Mouse (Mus musculus) intestine, embryonic 16.5 days (tissue): ENCODE measurements around the gene Gm13043. TPM values are rescaled to one million over a fixed set of nuclear protein-coding genes. Genes with fewer than 3 reads are reported as not detected.
"Not testable (repeated sequence)": the region's sequence is repeated elsewhere in the genome, so short reads cannot be mapped to it uniquely, and the experiment has no call there.

Experiments
- ATAC-seq: fragments of 200-750 bp; cut with Nextera tagmentation; 2 replicates; pipeline ENCODE4 v1.8.0; 2017; ENCODE audit warnings: moderate TSS enrichment, moderate library complexity
- H3K27ac ChIP-seq: fragments of 300-500 bp; sonication (generic); 2 replicates; pipeline ENCODE4 v1.5.1; 2014; ENCODE audit warnings: mild to moderate bottlenecking, low read length
- H3K27me3 ChIP-seq: fragments of 300-500 bp; sonication (generic); replicated peaks from 2 replicates; pipeline ENCODE4 v1.6.1; 2014; ENCODE audit warnings: low read length, control low read depth, mixed read lengths; ENCODE audit not compliant: control insufficient read depth, insufficient read depth
- H3K36me3 ChIP-seq: fragments of 300-500 bp; sonication (generic); 2 replicates; pipeline ENCODE4 v1.6.1; 2014; ENCODE audit warnings: low read length, control low read depth; ENCODE audit not compliant: control insufficient read depth, insufficient read depth
- H3K4me1 ChIP-seq: fragments of 300-500 bp; sonication (generic); 2 replicates; pipeline ENCODE4 v1.6.1; 2014; ENCODE audit warnings: low read length, control low read depth, mixed read lengths; ENCODE audit not compliant: control insufficient read depth, insufficient read depth
- H3K4me2 ChIP-seq: fragments of 300-500 bp; sonication (generic); 2 replicates; pipeline ENCODE4 v1.6.1; 2014; ENCODE audit warnings: low read depth, low read length, control low read depth
- H3K4me3 ChIP-seq: fragments of 300-500 bp; sonication (generic); 2 replicates; pipeline ENCODE4 v1.5.1; 2014; ENCODE audit warnings: mild to moderate bottlenecking, low read length
- H3K9ac ChIP-seq: fragments of 300-500 bp; sonication (generic); 2 replicates; pipeline ENCODE4 v1.6.1; 2014; ENCODE audit warnings: low read depth, low read length
- H3K9me3 ChIP-seq: fragments of 300-500 bp; sonication (generic); 2 replicates; pipeline ENCODE4 v1.6.1; 2016; ENCODE audit warnings: low read length, control low read depth; ENCODE audit not compliant: control insufficient read depth
- WGBS: fragments of 180-500 bp; shearing (Covaris S2); extraction: QIAGEN DNeasy Blood & Tissue Kit; methylation state at CpG from one replicate; pipeline ENCODE4 v1.1.7; 2014; 5-methylcytosine and 5-hydroxymethylcytosine counted together
- polyA plus RNA-seq: library from polyadenylated mRNA; unstranded; fragments of >200 nt; fragmentation: Nextera tagmentation; extraction: Ambion mirVana; gene quantifications from 2 replicates; pipeline ENCODE4 v1.2.1, GENCODE M21; 2015

Gm13043 gene
- polyA plus RNA-seq, result not detected in 2 replicates

DNA sequence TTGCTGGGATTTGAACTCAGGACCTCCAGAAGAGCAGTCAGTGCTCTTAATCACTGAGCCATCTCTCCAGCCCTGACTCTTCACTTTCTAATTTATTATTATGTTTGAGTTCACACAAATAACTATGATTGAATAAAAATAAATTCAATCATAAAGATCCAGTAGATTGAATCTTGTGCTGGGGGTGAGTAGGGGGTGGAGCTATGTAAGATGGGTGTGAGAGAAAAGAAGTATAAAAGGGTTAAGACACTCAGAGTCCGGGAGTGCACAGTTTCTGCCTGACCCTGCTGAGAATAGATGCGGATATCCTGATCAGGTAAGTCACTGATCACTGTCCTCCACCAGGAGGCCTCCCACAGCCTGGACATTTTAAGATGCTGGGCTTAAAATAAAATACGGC lies at the start of gene Gm13043:
TSS of gene Gm13043 (plus strand) at position 301 of the 400 bp plus-strand sequence.
- H3K4me3 ChIP-seq, result no peak within 1 kb of the TSS
- H3K9ac ChIP-seq, result no peak within 1 kb of the TSS
- 82% methylated on average over 3 of the region's 3 CpGs for WGBS
- no peaks in the 10 kb centered on the region for H3K9me3 ChIP-seq
- ATAC-seq, result no peak
- no peaks in the 10 kb centered on the region for H3K27me3 ChIP-seq
- H3K27ac ChIP-seq, result no peak within 1 kb of the TSS
- no peaks in the 10 kb centered on the region for H3K4me1 ChIP-seq
- H3K4me2 ChIP-seq, result no peak within 1 kb of the TSS
- no peaks in the 10 kb centered on the region for H3K36me3 ChIP-seq

- not testable (repeated sequence) for H3K36me3 ChIP-seq, H3K9ac ChIP-seq, ATAC-seq, H3K4me3 ChIP-seq, H3K27me3 ChIP-seq, H3K9me3 ChIP-seq, H3K4me2 ChIP-seq, H3K4me1 ChIP-seq, H3K27ac ChIP-seq
- WGBS, result no CpG with 5 or more reads among the region's 3 CpGs
Observed at GRCm38 (mm10) chr4:143535654-143536053, 24.5 kb downstream of the Gm13043 start, which contains the start of gene Gm13040. Gm13040 (plus strand) TSS chr4:143535954.

- H3K4me1 ChIP-seq, H3K4me2 ChIP-seq, H3K4me3 ChIP-seq, H3K9ac ChIP-seq, H3K9me3 ChIP-seq, H3K27me3 ChIP-seq, ATAC-seq, H3K27ac ChIP-seq, H3K36me3 ChIP-seq: not testable (repeated sequence)
- no CpG with 5 or more reads among the region's 3 CpGs for WGBS
Observed at GRCm38 (mm10) chr4:143551400-143551799, 40.3 kb downstream of the Gm13043 start, which contains the start of the genes BC080695 and Gm13057. BC080695 (plus strand) TSS chr4:143551700. Gm13057 (plus strand) TSS chr4:143551709.

Other genes starting within 250 kb of the Gm13043 start
- gene Pdpn, start 211.8 kb upstream of the Gm13043 start, polyA plus RNA-seq, result 22.3 and 22.6 TPM in 2 replicates
- not detected in 2 replicates for gene Lrrc38, start 161.6 kb upstream of the Gm13043 start, polyA plus RNA-seq
- not detected in 2 replicates for gene Pramel1, start 116.9 kb upstream of the Gm13043 start, polyA plus RNA-seq
- gene Pramef8, start 98.9 kb upstream of the Gm13043 start, polyA plus RNA-seq, result 12.5 and 13.9 TPM in 2 replicates
- gene Oog4, start 61.0 kb upstream of the Gm13043 start, polyA plus RNA-seq, result not detected in 2 replicates
- gene Gm13040, start 24.6 kb downstream of the Gm13043 start, polyA plus RNA-seq, result not detected in 2 replicates
- not detected in 2 replicates for gene BC080695, start 40.4 kb downstream of the Gm13043 start, polyA plus RNA-seq
- gene Gm13057, start 40.4 kb downstream of the Gm13043 start, polyA plus RNA-seq, result not detected in 2 replicates
- gene Gm13083, start 103.7 kb downstream of the Gm13043 start, polyA plus RNA-seq, result not detected in 2 replicates
- not detected in 2 replicates for gene Gm13088, start 145.9 kb downstream of the Gm13043 start, polyA plus RNA-seq
- not detected in 2 replicates for gene Gm13089, start 191.4 kb downstream of the Gm13043 start, polyA plus RNA-seq
- gene Gm13078, start 208.1 kb downstream of the Gm13043 start, polyA plus RNA-seq, result not detected in 2 replicates